Mouse (Mus musculus): ENCODE data around the gene Pvr. TPM values are rescaled to one million over a fixed set of nuclear protein-coding genes. Genes with fewer than 3 reads are reported as not detected.

Pvr gene
- 1 to 10 TPM; 4.1 to 5.1 TPM for total RNA-seq (2023)

DNA sequence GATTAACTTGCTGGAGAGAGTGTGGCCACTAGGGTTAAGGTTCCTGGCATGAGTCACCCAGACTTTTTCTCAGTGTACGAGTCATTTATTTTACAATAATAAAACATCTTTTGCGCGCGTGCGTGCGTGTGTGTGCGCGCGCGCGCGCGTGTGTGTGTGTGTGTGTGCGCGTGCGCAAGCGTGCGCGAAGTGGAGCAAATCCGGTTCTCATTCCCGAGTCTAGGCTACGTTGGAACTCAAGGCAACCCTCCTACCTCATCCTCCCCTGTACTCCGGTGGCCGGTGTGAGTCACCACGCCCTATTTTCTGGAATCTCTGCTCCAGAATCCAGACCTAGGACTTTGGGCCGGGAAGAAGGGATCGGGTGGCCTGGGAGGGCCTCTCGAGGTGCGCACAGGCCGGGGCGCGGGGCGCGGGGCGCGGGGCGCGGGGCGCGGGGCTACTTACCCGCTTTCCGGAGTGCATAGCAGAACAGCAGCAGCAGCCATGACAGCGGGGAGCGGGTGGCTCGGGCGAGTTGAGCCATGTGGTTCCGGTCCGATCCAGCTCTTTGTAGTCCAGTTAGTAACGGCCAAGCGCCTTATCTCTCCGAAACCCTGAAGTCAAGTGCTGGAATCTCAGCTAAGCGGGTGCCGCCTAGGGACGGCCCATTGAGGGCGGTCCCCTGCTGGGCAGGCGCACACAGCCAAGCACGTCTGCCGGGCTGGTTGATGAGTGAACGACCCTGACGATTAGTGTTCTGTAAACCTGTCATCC is at the start of gene Pvr:
Pvr (minus strand) TSS at position 655 of the 756 bp plus-strand sequence.

DNA sequence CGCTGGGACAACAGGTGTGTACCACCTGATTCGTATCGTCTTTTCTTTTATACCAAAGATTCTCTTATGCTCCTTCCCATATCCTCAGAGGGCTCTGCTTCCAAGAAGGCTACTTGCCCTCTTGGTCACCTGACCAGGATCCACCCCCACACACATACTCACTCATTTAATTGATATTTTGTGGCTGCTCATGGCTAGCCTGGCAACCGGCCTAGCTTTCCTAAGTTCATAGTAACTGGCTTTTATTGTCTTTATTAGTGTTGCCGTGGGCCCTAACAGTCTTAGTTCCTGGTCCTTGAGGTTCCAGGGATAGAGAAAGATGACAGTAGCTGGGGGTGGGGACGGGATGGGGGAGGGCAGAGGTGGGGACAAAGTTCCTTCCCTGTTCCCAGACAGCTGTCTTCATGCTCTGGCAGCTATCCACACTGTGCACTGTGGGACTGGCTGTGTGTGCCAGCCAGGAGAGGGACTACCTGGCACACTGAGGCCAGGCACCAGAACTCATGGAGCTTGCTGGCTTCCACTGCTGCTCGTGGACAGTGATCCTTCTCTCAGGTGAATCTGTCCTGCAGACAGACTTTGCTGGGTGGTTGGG is 44.1 kb upstream of the Pvr start, which contains the start of gene Ceacam20:
Ceacam20 (plus strand) TSS at position 428 of the 595 bp plus-strand sequence.

DNA sequence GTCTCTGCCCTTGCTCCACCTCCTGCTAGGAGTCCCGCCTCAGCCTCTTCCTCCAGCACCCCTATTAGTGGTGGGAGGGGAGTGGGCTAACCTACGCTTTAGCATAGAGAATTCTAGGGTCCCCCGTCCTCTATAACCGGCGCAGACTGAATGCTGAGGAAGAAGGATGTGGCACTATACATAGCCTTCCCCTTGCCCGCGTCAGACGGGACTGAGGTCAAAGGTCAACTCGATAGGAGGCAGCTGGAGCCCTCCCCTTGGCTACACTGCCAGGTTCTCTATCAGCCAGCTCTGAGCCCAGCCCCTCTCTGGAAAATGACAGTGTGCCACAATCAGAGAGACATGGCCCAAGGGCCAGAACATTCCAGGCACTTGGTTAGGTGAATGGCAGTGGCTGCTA is 29.6 kb upstream of the Pvr start, which contains the start of gene Igsf23:
Igsf23 (minus strand) TSS at position 168 of the 400 bp plus-strand sequence.

DNA sequence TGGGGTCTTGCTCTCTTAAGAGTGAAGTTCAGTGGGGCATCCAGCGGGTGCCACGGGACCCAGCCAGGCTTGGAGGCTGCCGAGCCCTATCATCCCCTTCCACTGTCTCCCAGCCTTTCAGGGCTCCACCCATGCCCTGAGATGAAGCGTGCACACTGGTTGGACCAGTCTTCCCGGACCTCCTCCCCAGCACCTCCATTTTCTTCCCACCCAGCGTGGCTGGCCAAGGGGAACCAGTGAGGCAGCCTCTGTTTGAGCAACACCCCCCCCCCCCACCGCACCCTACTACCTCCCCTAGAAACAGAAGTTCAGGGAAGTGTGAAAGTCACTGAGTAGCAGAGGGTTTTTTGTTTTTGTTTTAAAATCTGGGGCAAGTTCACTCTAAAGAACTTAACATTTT is 33.1 kb downstream of the Pvr start, which contains the start of gene Ceacam19:
Ceacam19 (minus strand) TSS at position 117 of the 400 bp plus-strand sequence.

DNA sequence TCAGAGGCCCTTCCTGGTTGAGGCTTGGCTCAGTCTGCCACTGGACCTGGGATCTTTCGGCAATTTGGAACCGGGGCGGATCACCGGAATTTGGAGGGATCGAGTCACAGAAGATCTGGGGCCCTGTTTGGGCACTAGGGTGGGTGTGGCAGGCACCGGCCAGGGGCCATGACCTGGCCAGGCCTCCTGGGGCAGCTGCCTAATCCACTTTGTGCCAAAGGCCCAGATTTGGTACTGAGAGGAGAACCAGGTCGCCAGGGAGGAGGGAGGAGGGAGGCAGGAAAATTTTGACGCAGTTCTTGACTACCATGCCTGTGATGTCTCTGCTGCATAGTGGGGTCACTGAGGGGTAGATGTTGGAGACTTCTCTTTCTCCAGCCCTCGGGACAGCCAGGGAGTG is 59.8 kb downstream of the Pvr start, which contains the start of gene Ceacam16:
Ceacam16 (minus strand) TSS at position 101 of the 400 bp plus-strand sequence.

Other genes with a start within 250 kb of the Pvr start
- gene Apoc2, start 243.2 kb downstream of the Pvr start, total RNA-seq (2023) = 10 to 100 TPM; 52.2 to 56.0 TPM
- not detected for gene Gm44805, start 239.7 kb downstream of the Pvr start, total RNA-seq (2023)
- not detected for gene Apoc4, start 239.7 kb downstream of the Pvr start, total RNA-seq (2023)
- 1 to 10 TPM; 3.8 to 5.7 TPM for gene Apoc1, start 228.5 kb downstream of the Pvr start, total RNA-seq (2023)
- 10 to 100 TPM; 95.8 to 99.6 TPM for gene Apoe, start 222.0 kb downstream of the Pvr start, total RNA-seq (2023)
- 10 to 100 TPM; 28.6 to 35.3 TPM for gene Tomm40, start 205.7 kb downstream of the Pvr start, total RNA-seq (2023)
- under 1 TPM; 0.38 to 0.55 TPM for gene Nectin2, start 170.7 kb downstream of the Pvr start, total RNA-seq (2023)
- not detected for gene Bcam, start 150.1 kb downstream of the Pvr start, total RNA-seq (2023)
- not detected for gene Cblc, start 124.4 kb downstream of the Pvr start, total RNA-seq (2023)
- gene Bcl3, start 98.4 kb downstream of the Pvr start, total RNA-seq (2023) = 10 to 100 TPM; 19.6 to 41.8 TPM
- gene Gm19345, start 69.2 kb downstream of the Pvr start, total RNA-seq (2023) = not detected
- 1 to 10 TPM; 1.3 to 1.7 TPM for gene Ceacam16, start 59.9 kb downstream of the Pvr start, total RNA-seq (2023)
- gene Ceacam19, start 33.2 kb downstream of the Pvr start, total RNA-seq (2023) = under 1 TPM; 0.68 TPM
- gene Igsf23, start 29.6 kb upstream of the Pvr start, total RNA-seq (2023) = not detected
- not detected for gene Ceacam20, start 44.3 kb upstream of the Pvr start, total RNA-seq (2023)
- gene Nlrp9b, start 70.3 kb upstream of the Pvr start, total RNA-seq (2023) = not detected
- not detected for gene Vmn1r91, start 178.5 kb upstream of the Pvr start, total RNA-seq (2023)
- not detected for gene Gm16442, start 201.4 kb upstream of the Pvr start, total RNA-seq (2023)
- not detected for gene Vmn1r93, start 217.9 kb upstream of the Pvr start, total RNA-seq (2023)
- gene Vmn1r94, start 247.2 kb upstream of the Pvr start, total RNA-seq (2023) = not detected

Data from neutrophil, adult 83 days (primary cell).